Mouse (Mus musculus): ENCODE measurements around the gene Upk3a. TPM values are rescaled to one million over a fixed set of nuclear protein-coding genes. Genes with fewer than 3 reads are reported as not detected.

Gene Upk3a
- polyA plus RNA-seq, 1 experiment from 2014 or later: not detected

DNA sequence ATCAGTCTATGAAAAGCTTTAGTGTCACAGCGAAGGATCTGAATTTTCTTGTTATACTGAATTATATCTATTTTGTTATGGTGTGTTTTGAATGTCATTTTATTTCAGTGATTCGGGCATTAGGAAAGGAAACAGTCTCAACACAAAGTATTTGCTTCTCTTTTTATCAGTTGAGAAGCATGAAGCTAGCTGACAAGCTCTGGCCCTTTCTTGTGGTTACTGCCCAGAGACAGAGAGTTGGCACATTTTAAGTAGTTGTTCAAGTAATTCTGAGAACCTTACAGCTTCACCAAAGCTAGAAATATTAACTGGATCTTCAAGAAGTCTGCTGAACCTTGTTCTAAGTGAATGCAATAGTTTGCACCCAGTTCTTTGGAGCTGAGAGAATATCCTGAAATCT, 46.5 kb downstream of the Upk3a start:
- Histone ChIP-seq H3K27ac (ENCODE audit: low read length) (no peak overlapping the region), H3K36me3 (ENCODE audit: control insufficient read depth, insufficient read depth) (no peaks in the 10 kb centered on the region), H3K4me3 (ENCODE audit: low read depth, low read length) (no peak overlapping the region), H3K4me2 (ENCODE audit: low read depth, low read length) (no peak overlapping the region), H3K9me3 (replicated peaks; ENCODE audit: control insufficient read depth, low read length) (no peaks in the 10 kb centered on the region), H3K9ac (ENCODE audit: low read depth, low read length) (no peak overlapping the region), H3K27me3 (ENCODE audit: control insufficient read depth, insufficient read depth, low read depth, low read length) (no peaks in the 10 kb centered on the region), H3K4me1 (ENCODE audit: control insufficient read depth, low read depth, low read length) (no peaks in the 10 kb centered on the region)
- no peak for ATAC-seq (ENCODE audit: low read depth)
- 68% methylated on average over 2 of the region's 2 CpGs for WGBS (ENCODE audit: insufficient replicate concordance)

DNA sequence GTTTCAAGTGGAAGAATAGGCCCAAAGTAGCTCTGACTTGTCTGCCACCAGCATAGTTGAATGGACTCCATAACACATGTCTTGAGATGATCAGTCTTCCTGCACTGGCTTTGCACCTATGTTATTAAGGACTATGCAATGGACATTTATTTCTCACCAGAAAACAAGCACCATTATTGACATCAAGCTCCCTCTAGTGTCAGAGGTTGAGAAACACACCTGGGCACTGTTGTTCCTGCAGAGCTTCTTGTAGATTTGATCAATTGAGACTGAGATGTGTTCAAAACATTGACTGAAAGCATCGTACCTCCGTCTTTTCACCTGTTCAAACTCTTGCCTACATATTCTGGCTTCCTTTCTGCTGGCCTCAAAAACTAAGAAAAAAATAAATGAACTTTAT, 53.6 kb downstream of the Upk3a start:
- 14% methylated on average over 2 of the region's 2 CpGs for WGBS (ENCODE audit: insufficient replicate concordance)
- H3K27me3 ChIP-seq (ENCODE audit: control insufficient read depth, insufficient read depth, low read depth, low read length): no peaks in the 10 kb centered on the region
- no peak overlapping the region for H3K27ac ChIP-seq (ENCODE audit: low read length)
- no peak overlapping the region for H3K4me3 ChIP-seq (ENCODE audit: low read depth, low read length)
- no peaks in the 10 kb centered on the region for H3K36me3 ChIP-seq (ENCODE audit: control insufficient read depth, insufficient read depth)
- no peak overlapping the region for H3K9ac ChIP-seq (ENCODE audit: low read depth, low read length)
- no peak for ATAC-seq (ENCODE audit: low read depth)
- H3K9me3 ChIP-seq (replicated peaks; ENCODE audit: control insufficient read depth, low read length): no peaks in the 10 kb centered on the region
- H3K4me1 ChIP-seq (ENCODE audit: control insufficient read depth, low read depth, low read length): no peaks in the 10 kb centered on the region
- no peak overlapping the region for H3K4me2 ChIP-seq (ENCODE audit: low read depth, low read length)

Other genes starting within 250 kb of the Upk3a start
- gene Phf21b, start 161.1 kb upstream of the Upk3a start, polyA plus RNA-seq (2015; fragmentation: Nextera tagmentation; extraction: Ambion mirVana): not detected in 2 replicates
- 0.38 and 0.41 TPM in 2 replicates for gene Gm29666, start 97.1 kb upstream of the Upk3a start, polyA plus RNA-seq (2015; fragmentation: Nextera tagmentation; extraction: Ambion mirVana)
- gene Nup50, start 93.7 kb upstream of the Upk3a start, polyA plus RNA-seq (2015; fragmentation: Nextera tagmentation; extraction: Ambion mirVana): 22.6 and 24.4 TPM in 2 replicates
- 1.5 and 1.8 TPM in 2 replicates for gene 5031439G07Rik, start 28.6 kb upstream of the Upk3a start, polyA plus RNA-seq (2015; fragmentation: Nextera tagmentation; extraction: Ambion mirVana)
- 5.4 and 6.9 TPM in 2 replicates for gene Fam118a, start 11.8 kb downstream of the Upk3a start, polyA plus RNA-seq (2015; fragmentation: Nextera tagmentation; extraction: Ambion mirVana)
- gene Smc1b, start 114.8 kb downstream of the Upk3a start, polyA plus RNA-seq (2015; fragmentation: Nextera tagmentation; extraction: Ambion mirVana): 0.21 and 0.35 TPM in 2 replicates
- not detected in 2 replicates for gene Ribc2, start 114.9 kb downstream of the Upk3a start, polyA plus RNA-seq (2015; fragmentation: Nextera tagmentation; extraction: Ambion mirVana)
- 4.9 and 7.0 TPM in 2 replicates for gene Fbln1, start 188.8 kb downstream of the Upk3a start, polyA plus RNA-seq (2015; fragmentation: Nextera tagmentation; extraction: Ambion mirVana)

Measured in liver, embryonic 16.5 days (tissue).